Mouse (Mus musculus) adrenal gland, adult 8-10 months (tissue): ENCODE data around the gene Rreb1. TPM values are rescaled to one million over a fixed set of nuclear protein-coding genes. Genes with fewer than 3 reads are reported as not detected.
"Not testable (repeated sequence)": the region's sequence is repeated elsewhere in the genome, so short reads cannot be mapped to it uniquely, and the experiment has no call there.

Source experiments
- DNase-seq: peaks from one replicate; pipeline ENCODE4 v3.0.0; 2022
- total RNA-seq, 4 experiments: library from RNA; stranded (reverse); gene quantifications; 2 replicates each; pipeline ENCODE4 v1.2.4; 2022

Gene Rreb1
- total RNA-seq, 4 experiments from 2014 or later, result 53.1 to 74.5 (median 62.9) TPM

DNA sequence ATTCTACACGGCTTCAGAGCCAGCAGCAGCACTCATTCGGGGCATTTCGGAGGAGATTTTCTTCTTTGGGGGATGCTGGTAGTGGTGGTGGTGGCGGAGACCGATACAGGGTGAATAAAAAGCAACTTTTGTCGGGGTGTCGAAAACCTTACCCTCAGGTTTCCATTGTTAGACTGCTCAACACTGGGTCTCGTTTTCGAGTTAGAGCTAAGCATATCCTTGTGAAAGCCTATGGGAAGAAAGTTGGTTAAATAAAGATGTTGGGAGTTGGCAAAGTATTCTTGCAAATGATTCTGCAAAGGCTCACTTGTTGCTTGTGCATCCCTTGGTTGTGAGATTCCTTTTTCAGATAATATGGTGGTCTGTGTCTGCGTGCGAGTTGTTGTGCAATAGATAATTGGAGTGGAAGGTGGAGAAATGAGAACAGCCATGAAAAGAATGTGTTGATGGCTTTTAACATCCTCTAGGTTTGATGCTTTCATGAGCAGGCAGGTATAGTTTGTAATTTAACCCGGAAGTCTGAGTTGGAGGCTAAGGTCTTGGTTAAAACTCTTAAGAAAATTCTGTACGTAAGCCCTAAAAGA is 49.9 kb downstream of the Rreb1 start:
- DNase-seq, result no peak

DNA sequence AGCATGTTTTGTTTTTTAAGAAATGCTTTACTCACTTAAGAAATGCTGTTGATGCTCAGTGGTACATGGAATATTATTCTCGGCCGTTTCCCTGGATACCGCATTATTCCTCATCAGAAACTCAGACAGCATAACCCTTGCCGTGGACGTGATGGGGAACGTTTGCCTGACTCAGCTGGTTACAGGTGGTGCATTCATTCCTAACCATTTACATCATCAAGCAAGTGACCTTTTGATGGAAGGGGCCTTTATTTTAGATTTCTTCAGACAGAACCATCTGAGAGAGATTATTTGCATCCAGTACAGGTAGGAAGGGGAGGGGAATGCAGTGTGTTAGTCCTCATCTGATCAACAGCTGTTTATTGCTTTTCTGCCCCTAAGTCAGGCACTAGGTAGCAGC is 50.7 kb downstream of the Rreb1 start:
- DNase-seq, result no peak

- DNase-seq, result no peak
Observed at GRCm38 (mm10) chr13:37830256-37830655, 52.1 kb downstream of the Rreb1 start.

- peak; percentile 68 for DNase-seq
Observed at GRCm38 (mm10) chr13:37830874-37831311, 52.7 kb downstream of the Rreb1 start.

DNA sequence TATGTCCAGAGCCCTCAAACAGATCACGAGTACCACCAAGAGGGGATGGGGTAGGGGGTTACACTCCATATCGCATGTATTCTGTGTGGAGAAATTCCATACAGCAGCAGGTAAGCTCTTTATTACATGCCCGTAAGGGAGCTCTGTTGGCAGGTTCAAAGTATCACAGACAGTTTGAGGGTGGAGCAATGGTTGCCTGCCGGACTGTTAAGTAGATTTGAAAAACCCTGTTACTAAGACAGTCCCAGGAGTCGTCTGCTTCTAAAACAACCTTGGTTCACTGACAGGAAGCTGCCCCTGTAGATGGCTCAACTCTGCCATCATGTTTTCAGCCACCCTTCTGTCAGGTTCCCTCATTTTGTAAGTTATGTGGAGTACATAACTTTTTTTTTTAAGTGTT is 54.3 kb downstream of the Rreb1 start:
- no peak for DNase-seq

DNA sequence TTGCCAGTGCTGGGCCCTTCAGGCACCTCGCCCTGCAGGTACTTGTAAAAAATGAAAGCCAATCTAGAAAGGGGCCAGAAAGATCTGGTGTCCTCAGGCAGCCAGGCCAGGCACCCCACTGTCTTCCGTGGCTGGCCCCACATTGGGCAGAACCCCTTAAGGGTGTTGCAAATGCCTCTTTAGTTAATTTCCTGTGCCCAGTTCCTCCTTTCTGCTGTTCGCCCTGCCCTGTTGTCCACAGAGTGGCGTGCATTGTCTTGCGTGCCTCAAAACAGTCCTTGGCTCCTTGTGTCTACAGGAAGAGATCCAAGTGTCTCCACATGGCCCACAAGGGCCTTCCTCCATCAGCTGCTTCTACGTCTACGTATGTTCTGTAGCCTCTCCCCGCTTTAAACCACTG is 55.3 kb downstream of the Rreb1 start:
- DNase-seq, result no peak

DNA sequence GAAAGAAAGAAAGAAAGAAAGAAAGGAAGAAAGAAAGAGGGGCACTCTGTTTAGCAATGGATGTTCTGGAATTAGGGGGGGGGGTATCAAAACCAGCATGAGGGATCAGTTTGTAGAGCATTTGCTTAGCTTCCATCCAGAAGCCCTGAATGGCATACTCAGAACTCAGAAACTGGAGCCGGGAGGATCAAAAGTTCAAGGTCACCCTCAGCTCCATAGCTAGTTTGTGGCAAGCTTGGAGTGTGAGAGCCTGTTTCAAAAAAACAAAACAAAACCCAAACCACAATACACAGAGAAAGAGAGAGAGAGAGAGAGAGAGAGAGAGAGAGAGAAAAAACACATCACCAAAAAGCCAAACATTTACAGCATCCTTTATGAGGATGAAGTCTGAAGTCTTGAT is 57.1 kb downstream of the Rreb1 start:
- DNase-seq, result no peak

DNA sequence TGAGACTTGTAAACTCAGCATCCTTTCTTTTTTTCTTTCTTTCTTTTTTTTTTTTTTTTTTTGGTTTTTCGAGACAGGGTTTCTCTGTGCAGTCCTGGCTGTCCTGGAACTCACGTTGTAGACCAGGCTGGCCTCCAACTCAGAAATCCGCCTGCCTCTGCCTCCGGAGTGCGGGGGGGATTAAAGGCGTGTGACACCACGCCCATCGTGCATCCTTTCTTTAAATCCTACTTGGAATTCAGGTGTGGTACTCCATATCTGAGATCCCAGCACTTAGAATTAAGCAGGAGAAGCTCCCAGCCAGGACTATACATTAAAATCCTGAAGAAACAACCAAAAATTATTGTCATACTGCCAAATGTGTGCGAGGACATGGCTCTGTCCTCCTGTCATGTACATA is 57.6 kb downstream of the Rreb1 start:
- not testable (repeated sequence) for DNase-seq

GRCm38 (mm10) chr13:37837372-37837771 is 59.2 kb downstream of the Rreb1 start:
- no peak for DNase-seq

GRCm38 (mm10) chr13:37838260-37839183 is 60.3 kb downstream of the Rreb1 start:
- DNase-seq, result no peak

DNA sequence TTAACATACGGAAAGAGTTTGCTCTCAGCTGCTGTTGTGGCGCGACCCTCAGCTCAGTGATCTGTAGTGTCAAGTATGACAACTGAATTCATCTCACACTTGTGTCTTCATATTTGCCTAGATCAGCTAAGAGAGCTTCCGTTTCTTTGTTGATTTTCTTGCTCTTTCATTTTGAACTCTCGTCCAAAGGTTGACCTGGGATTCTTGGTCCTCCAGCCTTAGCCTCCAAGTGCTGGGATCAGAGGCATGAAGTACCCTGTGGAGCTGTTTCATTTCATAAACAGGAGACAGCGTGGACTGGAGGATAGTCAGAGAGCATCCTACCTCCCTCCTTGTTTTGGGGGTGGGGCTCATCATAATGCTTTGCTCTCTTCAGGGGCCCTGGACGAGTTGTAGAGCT is 65.0 kb downstream of the Rreb1 start:
- DNase-seq, result no peak

GRCm38 (mm10) chr13:37843844-37844243 is 65.6 kb downstream of the Rreb1 start:
- no peak for DNase-seq

DNA sequence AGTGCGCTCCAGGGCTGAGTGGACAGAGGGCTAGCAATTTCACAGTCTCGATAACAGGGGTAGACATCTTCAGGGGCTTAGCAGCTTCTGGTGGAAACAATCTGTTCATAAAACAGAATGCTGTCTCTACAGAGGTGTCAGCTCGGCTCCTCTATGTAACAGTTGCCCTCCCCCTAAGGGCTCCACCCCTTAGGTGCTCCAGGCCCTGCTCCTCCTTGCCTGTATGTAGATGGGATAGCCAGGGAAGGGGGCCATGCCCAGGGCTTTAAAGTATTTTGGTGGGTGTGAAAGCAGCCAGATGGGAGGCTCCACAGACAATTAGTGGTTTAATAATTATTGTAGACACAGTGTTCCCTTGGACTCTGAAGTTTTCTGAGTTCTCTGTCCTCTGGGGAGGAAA is 67.0 kb downstream of the Rreb1 start:
- no peak for DNase-seq

DNA sequence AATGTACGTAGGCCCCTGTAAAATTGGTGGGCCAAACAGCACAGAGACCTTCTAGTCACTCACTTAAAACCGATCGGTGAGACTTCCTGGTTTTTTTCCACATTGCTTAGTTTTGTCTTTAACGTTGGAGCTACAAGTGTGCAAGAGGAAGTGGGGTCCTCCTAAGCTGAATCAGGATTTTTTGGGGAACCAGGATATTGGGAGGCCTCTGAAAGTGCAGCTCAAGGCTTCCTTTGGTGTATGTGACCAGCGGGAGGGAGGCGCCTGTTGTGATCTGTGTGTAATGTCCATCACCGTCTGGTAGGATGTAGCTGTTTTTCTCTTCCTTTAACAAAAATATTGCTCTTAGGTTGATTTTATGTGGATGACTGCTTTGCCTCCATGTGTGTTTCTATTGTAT is 67.4 kb downstream of the Rreb1 start:
- no peak for DNase-seq

DNA sequence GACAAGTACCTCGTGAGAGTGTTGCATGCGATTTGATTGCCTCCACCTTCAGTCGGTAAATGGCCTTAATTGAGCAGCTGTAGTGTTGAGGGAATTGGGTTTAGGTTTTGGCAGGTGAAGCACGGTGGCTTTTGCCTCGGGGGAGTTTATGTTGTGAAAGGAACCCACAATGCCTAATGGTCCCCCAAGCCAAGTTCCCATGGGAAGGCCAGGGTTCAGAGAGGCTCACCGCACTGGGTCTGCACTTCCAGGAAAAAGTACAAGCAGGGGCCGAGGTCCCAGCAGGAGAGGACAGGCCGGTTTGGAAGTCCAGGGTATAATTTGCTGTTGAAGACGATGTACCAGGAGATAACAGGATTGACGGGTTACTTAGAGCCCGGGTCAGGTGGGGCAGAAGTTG is 68.3 kb downstream of the Rreb1 start:
- DNase-seq, result no peak

- no peak for DNase-seq
Observed at GRCm38 (mm10) chr13:37846962-37847570, 68.9 kb downstream of the Rreb1 start.

DNA sequence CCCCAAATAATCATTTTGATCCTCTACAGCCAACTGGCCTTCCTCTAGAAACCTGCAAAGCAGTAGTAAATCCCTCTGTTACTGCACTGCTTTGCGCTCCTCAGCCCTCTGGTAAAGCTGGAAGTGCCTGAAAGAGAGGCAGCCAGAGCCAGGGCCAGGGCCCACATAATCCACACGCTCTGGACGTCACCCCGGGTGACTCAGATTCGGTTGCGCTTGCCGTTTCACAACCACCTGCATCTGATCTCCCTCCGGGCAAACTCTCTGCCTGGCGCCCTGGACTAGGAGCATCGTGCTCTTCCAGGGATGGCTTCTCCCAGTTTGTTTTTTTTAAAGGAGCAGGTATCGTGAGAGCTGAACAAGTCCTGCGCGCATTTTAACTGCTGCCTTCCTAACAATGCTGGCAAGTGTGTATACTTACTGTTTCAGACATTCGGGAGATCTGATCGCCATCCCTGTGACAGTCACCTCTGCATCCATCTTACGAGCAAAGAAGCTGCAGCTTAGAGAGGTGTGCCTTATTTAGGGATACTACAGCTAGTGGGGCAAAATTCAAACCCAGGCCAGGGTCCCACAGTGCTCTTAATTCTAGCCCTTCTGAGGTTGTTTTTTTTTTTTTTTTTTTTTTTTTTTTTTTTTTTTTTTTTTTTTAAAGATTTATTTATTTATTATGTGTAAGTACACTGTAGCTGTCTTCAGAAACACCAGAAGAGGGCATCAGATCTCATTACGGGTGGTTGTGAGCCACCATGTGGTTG is 69.6 kb downstream of the Rreb1 start:
- peak; percentile 88 for DNase-seq

- no peak for DNase-seq
Observed at GRCm38 (mm10) chr13:37848438-37848837, 70.2 kb downstream of the Rreb1 start.

- DNase-seq, result no peak
Observed at GRCm38 (mm10) chr13:37851617-37852016, 73.4 kb downstream of the Rreb1 start.

- DNase-seq, result no peak
Observed at GRCm38 (mm10) chr13:37852850-37853249, 74.7 kb downstream of the Rreb1 start.

- DNase-seq, result no peak
Observed at GRCm38 (mm10) chr13:37853441-37853840, 75.2 kb downstream of the Rreb1 start.

GRCm38 (mm10) chr13:37854031-37854431 is 75.8 kb downstream of the Rreb1 start:
- no peak for DNase-seq
